Mouse (Mus musculus): ENCODE data around the gene Asic2.

DNA sequence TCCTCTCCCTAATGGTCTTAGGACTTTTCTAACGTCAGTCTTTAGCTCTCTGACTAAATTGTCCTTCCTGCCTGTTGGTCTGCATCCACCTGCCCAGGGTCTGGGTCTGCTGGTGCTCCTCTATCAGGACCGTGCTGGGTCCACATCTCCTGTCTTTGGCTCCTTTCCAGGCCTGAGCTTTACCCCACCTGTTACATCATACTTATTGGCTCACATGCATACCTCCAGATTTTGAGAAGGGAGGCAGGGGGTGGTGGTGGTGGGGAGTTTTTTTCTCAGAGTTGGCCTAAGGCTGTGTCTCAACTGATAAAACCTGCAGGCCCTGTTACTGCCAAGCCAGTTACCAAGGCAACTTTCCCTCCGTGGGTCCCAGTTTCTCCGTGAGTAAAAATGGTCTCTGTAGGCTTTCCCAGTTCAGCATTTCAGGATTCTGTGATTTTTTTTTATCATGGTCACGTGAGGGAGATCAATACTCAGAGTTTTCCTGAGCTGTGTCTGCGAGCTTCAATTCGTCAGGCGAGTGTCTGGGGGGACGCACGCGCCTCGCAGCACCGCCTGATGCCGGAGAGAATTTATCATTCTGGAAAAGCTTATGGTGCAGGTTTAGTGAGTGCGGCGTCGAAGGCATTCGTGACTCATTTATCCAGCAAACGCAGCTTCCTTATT lies 1044.8 kb downstream of the Asic2 start:
- TF ChIP-seq CTCF (conservative IDR thresholded peaks at IDR 0.05; ENCODE audit: low read length) (no peak), NANOG (IDR thresholded peaks at IDR 0.05; ENCODE audit: borderline replicate concordance, low read length) (no peak), POU5F1 (IDR thresholded peaks at IDR 0.05; ENCODE audit: borderline replicate concordance, low read length) (no peak)

All from E14TG2a.4 (cell line).